Mouse (Mus musculus): ENCODE measurements around the gene Mns1.
"Not testable (repeated sequence)": the region's sequence is repeated elsewhere in the genome, so short reads cannot be mapped to it uniquely, and the experiment has no call there.

- not testable (repeated sequence) for TF ChIP-seq POLR2A (IDR thresholded peaks at IDR 0.05; ENCODE audit: low read depth, low read length); CTCF (IDR thresholded peaks at IDR 0.05; ENCODE audit: borderline replicate concordance, insufficient read depth, low read length)
Observed at GRCm38 (mm10) chr9:72454281-72454680, 16.5 kb downstream of the Mns1 start.
